27 mouse cellular contexts compared by ENCODE assay signal in the genomic region with DNA sequence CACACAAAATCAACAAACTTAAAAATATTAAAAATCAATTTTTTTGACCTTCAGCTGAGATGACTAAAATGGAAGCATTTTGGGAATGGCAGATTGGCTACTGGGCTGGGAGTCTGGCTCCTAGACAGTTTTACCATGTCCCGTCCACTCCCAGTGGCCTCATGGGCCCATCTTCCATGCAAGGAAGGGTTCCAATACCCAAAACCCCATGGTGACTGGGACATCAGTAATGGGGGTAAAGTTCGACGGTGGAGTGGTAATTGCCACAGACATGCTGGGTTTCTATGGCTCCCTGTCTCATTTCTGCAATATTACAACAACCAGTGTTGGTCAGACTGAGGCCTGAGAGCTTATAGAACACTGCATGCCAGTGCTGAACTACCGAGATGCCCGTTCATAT.
"Had no signal": no experiment of that assay in that cellular context is flagged by ENCODE, and none has a peak within 500 bp of the region (broad histone marks: within the 10 kb centered on the region; RNA-seq: fewer than 3 reads in every experiment).

No protein-coding gene starts in this region.

- H3K9me3 ChIP-seq: embryonic facial prominence, embryonic 10.5 days; embryonic facial prominence, embryonic 12.5 days; embryonic facial prominence, embryonic 13.5 days; embryonic facial prominence, embryonic 15.5 days; forebrain, embryonic 10.5 days; forebrain, embryonic 12.5 days; forebrain, embryonic 15.5 days had no signal

- H3K4me1 ChIP-seq: embryonic facial prominence, embryonic 10.5 days; embryonic facial prominence, embryonic 12.5 days; embryonic facial prominence, embryonic 13.5 days; embryonic facial prominence, embryonic 15.5 days; forebrain, embryonic 10.5 days; forebrain, embryonic 12.5 days; forebrain, embryonic 13.5 days; forebrain, embryonic 15.5 days had no signal

- H3K27me3 ChIP-seq: embryonic facial prominence, embryonic 12.5 days; embryonic facial prominence, embryonic 13.5 days; embryonic facial prominence, embryonic 15.5 days; forebrain, embryonic 12.5 days; forebrain, embryonic 13.5 days; forebrain, embryonic 15.5 days had no signal

- H3K4me3 ChIP-seq: embryonic facial prominence, embryonic 10.5 days; embryonic facial prominence, embryonic 12.5 days; embryonic facial prominence, embryonic 13.5 days; embryonic facial prominence, embryonic 15.5 days; erythroblast, embryonic 14.5 days; forebrain, embryonic 10.5 days; forebrain, embryonic 12.5 days; forebrain, embryonic 13.5 days; forebrain, embryonic 15.5 days; gastrocnemius, adult 2 months; heart, adult 2 months had no signal

- ATAC-seq: forebrain, embryonic 13.5 days; forebrain, embryonic 14.5 days; forebrain, embryonic 15.5 days; forebrain, embryonic 16.5 days; forebrain, postnatal 0 days had no signal

- H3K4me2 ChIP-seq: embryonic facial prominence, embryonic 12.5 days; embryonic facial prominence, embryonic 13.5 days; embryonic facial prominence, embryonic 15.5 days; forebrain, embryonic 12.5 days; forebrain, embryonic 13.5 days; forebrain, embryonic 15.5 days had no signal

- H3K36me3 ChIP-seq: embryonic facial prominence, embryonic 10.5 days; embryonic facial prominence, embryonic 12.5 days; embryonic facial prominence, embryonic 13.5 days; embryonic facial prominence, embryonic 15.5 days; forebrain, embryonic 10.5 days; forebrain, embryonic 12.5 days; forebrain, embryonic 15.5 days had no signal

- H3K9ac ChIP-seq: embryonic facial prominence, embryonic 12.5 days; embryonic facial prominence, embryonic 13.5 days; embryonic facial prominence, embryonic 15.5 days; forebrain, embryonic 12.5 days; forebrain, embryonic 13.5 days; forebrain, embryonic 15.5 days; forebrain, postnatal 0 days had no signal

- H3K27ac ChIP-seq: embryonic facial prominence, embryonic 10.5 days; embryonic facial prominence, embryonic 12.5 days; embryonic facial prominence, embryonic 13.5 days; embryonic facial prominence, embryonic 15.5 days; forebrain, embryonic 10.5 days; forebrain, embryonic 12.5 days; forebrain, embryonic 13.5 days; forebrain, embryonic 15.5 days; gastrocnemius, adult 2 months; heart, adult 2 months had no signal

- DNase-seq: cerebellum, adult 2 months; cerebellum, adult 8-10 months; cerebellum, adult 9-10 months; cerebellum, adult 9-11 months; cerebellum, postnatal 10 days; cerebellum, postnatal 14 days; cerebellum, postnatal 25 days; cerebellum, postnatal 36 days; embryo, embryonic 11 days; forebrain, postnatal 0 days; gastrocnemius, adult 2 months; gastrocnemius, postnatal 10 days; gastrocnemius, postnatal 14 days; gastrocnemius, postnatal 25 days; gastrocnemius, postnatal 36 days; heart, adult 2 months had no signal
